Mouse (Mus musculus): ENCODE data around the gene Zbtb34. TPM values are rescaled to one million over a fixed set of nuclear protein-coding genes. Genes with fewer than 3 reads are reported as not detected.

Zbtb34 gene
- polyA plus RNA-seq (2012; rRNA removed): 9.9 and 11.0 TPM in 2 replicates

DNA sequence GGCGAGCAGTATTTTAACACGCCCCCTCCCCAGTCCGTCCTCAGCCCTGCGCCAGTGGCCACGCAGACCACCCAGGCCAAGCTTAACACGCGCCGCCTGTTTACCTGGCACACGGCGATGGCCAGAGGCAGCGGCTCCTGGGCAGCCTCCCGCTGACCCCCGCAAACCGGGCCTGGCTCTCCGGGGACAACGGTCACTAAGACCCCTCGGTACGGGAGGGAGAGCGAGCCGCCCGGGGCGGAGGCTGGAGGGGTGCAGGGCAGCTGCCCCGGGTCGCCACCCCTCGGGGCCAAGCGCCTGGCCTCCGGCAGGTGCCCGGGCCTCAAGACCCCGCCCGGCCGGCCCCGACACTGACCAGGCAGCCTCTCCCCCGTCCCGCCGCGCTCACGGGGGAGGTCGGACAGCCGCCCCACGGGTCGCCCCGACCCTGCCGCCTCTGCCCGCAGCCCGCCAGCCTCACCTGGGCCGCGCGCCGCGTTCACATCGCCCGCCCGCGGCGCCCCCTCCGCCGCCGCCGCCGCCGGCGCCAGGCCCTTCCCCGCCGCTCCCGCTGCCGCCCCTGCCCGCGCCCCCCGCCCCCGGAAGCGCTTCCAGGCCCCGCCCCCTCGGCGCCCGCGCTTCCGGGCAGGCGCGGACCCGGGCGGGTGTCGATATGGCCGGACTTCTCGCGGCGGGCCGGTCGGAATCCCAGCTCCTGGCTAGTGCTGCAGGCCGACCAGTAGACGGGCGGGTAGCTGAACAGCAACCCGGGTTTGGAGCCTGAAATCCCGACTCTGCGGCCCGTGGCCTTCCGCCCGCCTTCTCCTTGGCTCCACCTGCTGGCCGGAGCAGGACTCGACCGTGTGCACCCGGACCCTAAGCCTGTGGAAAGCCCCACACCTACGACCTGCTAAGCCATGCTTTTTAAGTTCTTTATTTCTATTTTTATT, at the start of gene Zbtb34:
Gene Zbtb34 (minus strand): TSS at position 554 of the 929 bp plus-strand sequence.
- WGBS: under 1% methylated on average over 71 of the region's 102 CpGs
- DNase-seq: peak; percentile 54 to 69
- Histone ChIP-seq H3K27ac (ENCODE audit: insufficient read depth, low read length) (peak within 1 kb of the TSS; percentile 33), H3K27me3 (ENCODE audit: control insufficient read depth, insufficient read depth, low read length) (no peaks in the 10 kb centered on the region), H3K4me1 (ENCODE audit: control insufficient read depth, insufficient read depth, low read length) (peaks cover 4% of the 10 kb centered on the region; the same call in 1 of the 2 replicates), H3K4me3 (replicated peaks; ENCODE audit: insufficient read depth, low read depth, low read length) (peak within 1 kb of the TSS; percentile 75)
- TF ChIP-seq POLR2A (IDR thresholded peaks at IDR 0.05; ENCODE audit: borderline replicate concordance, insufficient read depth, low read length) (peak; percentile 39; the same call in 1 of the 2 replicates), CTCF (IDR thresholded peaks at IDR 0.05; ENCODE audit: borderline replicate concordance, insufficient read depth, low read depth, low read length) (peak; percentile 73)

DNA sequence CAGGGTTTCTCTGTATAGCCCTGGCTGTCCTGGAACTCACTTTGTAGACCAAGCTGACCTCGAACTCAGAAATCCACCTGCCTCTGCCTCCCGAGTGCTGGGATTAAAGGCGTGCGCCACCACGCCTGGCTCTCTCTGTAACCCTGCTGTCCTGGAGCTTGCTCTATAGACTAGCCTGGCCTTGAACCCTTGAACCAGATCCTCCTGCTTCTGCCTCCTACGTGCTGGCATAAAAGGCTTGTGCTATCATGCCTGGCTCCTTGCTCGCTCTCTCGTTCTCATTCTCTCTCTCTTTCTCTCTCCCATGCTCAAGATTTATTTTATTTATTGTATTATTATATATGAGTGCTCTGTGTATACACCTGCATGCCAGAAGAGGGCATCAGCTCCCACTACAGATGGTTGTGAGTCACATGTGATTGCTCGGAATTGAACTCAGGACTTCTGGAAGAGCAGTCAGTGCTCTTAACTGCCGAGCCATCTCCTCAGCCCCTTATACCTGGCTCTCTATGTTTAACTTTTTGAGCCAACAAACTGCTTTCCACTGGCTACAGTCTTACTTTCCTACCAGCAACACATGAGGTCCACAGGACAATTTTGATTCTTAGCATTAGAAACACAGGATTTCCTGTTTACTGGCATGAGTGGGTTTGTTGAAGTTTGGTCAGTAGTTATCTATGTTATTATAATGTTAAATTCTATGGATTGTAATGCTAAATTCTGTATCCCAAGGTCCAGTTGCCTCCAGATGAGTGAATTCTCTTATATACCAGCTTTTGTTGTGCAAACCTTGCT, 47.0 kb upstream of the Zbtb34 start:
- H3K4me1 ChIP-seq (ENCODE audit: control insufficient read depth, insufficient read depth, low read length): no peaks in the 10 kb centered on the region
- DNase-seq: no peak
- 89% methylated on average over 10 of the region's 10 CpGs for WGBS
- no peaks in the 10 kb centered on the region for H3K27me3 ChIP-seq (ENCODE audit: control insufficient read depth, insufficient read depth, low read length)
- H3K27ac ChIP-seq (ENCODE audit: insufficient read depth, low read length): no peak overlapping the region
- no peak for TF ChIP-seq POLR2A (IDR thresholded peaks at IDR 0.05; ENCODE audit: borderline replicate concordance, insufficient read depth, low read length)
- no peak for TF ChIP-seq CTCF (IDR thresholded peaks at IDR 0.05; ENCODE audit: borderline replicate concordance, insufficient read depth, low read depth, low read length)
- no peak overlapping the region for H3K4me3 ChIP-seq (replicated peaks; ENCODE audit: insufficient read depth, low read depth, low read length)

DNA sequence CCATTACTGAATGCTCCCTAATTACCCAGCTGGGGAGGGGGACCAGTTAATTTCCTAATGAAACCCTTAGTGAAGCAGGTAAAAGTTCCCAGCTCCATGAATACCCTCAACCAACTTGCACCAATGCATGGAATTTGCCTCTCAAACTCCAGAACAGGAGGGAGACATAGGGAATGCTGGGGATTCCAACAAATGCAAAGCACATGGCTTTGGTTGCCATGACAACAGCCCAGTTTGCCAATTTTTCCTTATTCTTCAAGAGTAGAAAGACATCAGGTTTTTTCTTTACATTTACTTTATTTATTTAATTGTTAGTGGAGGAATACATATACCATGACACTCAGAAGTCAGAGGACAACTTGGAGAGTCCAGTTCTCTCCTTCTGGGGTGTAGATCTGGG, 44.8 kb upstream of the Zbtb34 start:
- Histone ChIP-seq H3K4me3 (replicated peaks; ENCODE audit: insufficient read depth, low read depth, low read length) (no peak overlapping the region), H3K27ac (ENCODE audit: insufficient read depth, low read length) (no peak overlapping the region), H3K27me3 (ENCODE audit: control insufficient read depth, insufficient read depth, low read length) (no peaks in the 10 kb centered on the region), H3K4me1 (ENCODE audit: control insufficient read depth, insufficient read depth, low read length) (no peaks in the 10 kb centered on the region)
- no peak for DNase-seq
- TF ChIP-seq POLR2A (IDR thresholded peaks at IDR 0.05; ENCODE audit: borderline replicate concordance, insufficient read depth, low read length) (no peak), CTCF (IDR thresholded peaks at IDR 0.05; ENCODE audit: borderline replicate concordance, insufficient read depth, low read depth, low read length) (no peak)

DNA sequence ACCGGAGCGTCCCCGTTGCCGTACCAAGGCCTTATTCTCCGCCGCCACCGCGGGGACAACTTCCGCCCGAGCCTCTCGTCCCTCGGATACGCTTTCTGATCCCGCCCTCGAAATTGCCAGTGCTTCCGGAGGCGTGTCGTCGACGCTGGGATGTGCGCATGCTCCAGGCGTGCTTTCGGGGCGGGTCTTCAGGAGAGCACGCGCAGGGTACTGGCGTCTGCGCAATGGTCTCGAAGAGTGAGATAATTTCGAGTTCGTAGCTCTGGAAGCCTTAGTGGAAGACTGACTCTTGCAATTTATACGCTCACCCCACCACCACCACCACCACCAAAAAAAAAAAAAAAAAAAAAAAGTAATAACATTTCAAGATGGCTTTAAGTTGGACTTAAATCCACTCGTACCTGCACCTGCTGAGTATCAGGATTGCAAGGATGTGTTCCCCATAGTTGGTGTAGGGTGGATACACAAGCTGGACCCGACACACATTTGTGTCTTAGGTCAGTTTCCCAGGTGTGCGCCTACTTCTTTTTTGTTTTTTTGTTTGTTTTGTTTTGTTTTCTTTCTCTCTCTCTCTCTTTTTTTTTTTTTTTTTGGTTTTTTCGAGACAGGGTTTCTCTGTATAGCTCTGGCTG, 37.5 kb upstream of the Zbtb34 start, which contains the start of gene Zbtb43:
Gene Zbtb43 (minus strand): TSS at position 94 of the 632 bp plus-strand sequence.
- WGBS: 5% methylated on average over 36 of the region's 36 CpGs
- Histone ChIP-seq H3K27me3 (ENCODE audit: control insufficient read depth, insufficient read depth, low read length) (no peaks in the 10 kb centered on the region), H3K4me1 (ENCODE audit: control insufficient read depth, insufficient read depth, low read length) (peaks cover 6% of the 10 kb centered on the region; the same call in 1 of the 2 replicates), H3K4me3 (replicated peaks; ENCODE audit: insufficient read depth, low read depth, low read length) (peak within 1 kb of the TSS; percentile 71), H3K27ac (ENCODE audit: insufficient read depth, low read length) (peak within 1 kb of the TSS; percentile 40; the same call in 1 of the 2 replicates)
- DNase-seq: peak; percentile 94 to 96
- TF ChIP-seq POLR2A (IDR thresholded peaks at IDR 0.05; ENCODE audit: borderline replicate concordance, insufficient read depth, low read length) (peak; percentile 81), CTCF (IDR thresholded peaks at IDR 0.05; ENCODE audit: borderline replicate concordance, insufficient read depth, low read depth, low read length) (no peak)

DNA sequence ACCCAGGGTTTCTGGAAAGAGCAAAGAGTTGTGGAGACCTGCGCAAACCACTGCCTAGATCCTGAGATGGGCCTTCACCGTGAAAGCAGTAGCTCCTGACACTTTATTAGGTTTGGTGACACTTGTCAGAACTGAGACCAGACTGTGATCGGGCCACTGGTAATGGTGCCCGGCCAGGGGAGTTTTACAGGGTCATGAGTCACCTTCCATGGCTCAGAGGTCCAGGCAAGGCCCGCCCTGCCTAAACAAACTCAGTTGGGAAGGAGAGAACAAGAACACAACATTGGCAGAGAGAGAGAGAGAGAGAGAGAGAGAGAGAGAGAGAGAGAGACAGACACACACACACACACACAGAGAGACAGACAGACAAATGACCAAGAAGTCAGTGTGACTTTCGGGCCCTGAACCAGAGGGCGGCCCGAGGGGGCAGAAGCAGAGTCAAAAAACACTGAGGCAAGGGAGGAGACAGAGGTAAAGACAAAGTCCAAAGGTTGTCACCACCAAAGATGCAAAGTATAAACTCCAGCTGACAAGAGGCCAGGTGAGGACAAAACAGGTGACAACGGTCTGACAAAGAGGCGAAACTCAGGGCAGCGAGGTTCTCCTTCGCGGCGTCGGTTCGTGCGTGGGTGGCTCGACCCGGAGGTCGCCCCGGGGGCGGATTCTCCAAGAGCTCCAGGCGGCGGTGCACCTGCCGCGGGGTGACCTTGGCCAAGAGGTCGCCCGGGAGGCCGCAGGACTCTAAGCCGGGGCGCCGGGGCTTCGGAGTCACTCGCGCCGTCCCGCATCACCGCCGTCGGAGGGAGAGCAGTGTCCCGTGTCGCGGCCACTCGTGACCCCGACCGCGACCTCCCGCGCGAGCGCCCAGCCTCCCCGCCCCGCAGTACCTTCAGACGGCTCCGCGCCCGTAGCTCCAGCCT, 36.7 kb upstream of the Zbtb34 start:
- TF ChIP-seq CTCF (IDR thresholded peaks at IDR 0.05; ENCODE audit: borderline replicate concordance, insufficient read depth, low read depth, low read length): no peak
- TF ChIP-seq POLR2A (IDR thresholded peaks at IDR 0.05; ENCODE audit: borderline replicate concordance, insufficient read depth, low read length): no peak
- Histone ChIP-seq H3K4me3 (replicated peaks; ENCODE audit: insufficient read depth, low read depth, low read length) (peak overlapping the region; percentile 71), H3K27me3 (ENCODE audit: control insufficient read depth, insufficient read depth, low read length) (no peaks in the 10 kb centered on the region), H3K27ac (ENCODE audit: insufficient read depth, low read length) (peak overlapping the region; percentile 40; the same call in 1 of the 2 replicates), H3K4me1 (ENCODE audit: control insufficient read depth, insufficient read depth, low read length) (peaks cover 6% of the 10 kb centered on the region; the same call in 1 of the 2 replicates)
- peak in 1 of 2 experiments; percentile 27 for DNase-seq
- 4% methylated on average over 57 of the region's 57 CpGs for WGBS

DNA sequence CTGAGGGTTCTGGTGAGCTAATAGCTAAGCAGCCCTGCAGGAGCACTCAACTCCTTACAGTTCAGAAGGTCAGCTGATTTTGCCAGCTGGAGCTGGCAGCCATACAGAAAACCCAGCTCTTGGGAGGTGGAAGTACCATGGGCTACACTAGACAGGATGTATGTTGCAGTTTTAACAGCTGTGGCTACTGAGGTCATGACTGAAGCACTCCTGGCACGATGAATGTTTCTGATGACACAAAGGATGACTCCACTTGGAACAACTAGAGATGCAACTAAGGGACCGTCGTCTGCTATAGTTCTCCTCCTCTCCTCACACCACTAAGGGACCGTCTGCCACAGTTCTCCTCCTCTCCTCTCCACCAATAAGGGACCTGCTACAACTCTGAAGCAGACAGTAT, 34.8 kb upstream of the Zbtb34 start:
- WGBS: 35% methylated on average over 4 of the region's 4 CpGs
- TF ChIP-seq POLR2A (IDR thresholded peaks at IDR 0.05; ENCODE audit: borderline replicate concordance, insufficient read depth, low read length) (no peak), CTCF (IDR thresholded peaks at IDR 0.05; ENCODE audit: borderline replicate concordance, insufficient read depth, low read depth, low read length) (no peak)
- no peaks in the 10 kb centered on the region for H3K27me3 ChIP-seq (ENCODE audit: control insufficient read depth, insufficient read depth, low read length)
- H3K27ac ChIP-seq (ENCODE audit: insufficient read depth, low read length): no peak overlapping the region
- DNase-seq: peak in 1 of 2 experiments; percentile 21
- H3K4me1 ChIP-seq (ENCODE audit: control insufficient read depth, insufficient read depth, low read length): peaks cover 6% of the 10 kb centered on the region; the same call in 1 of the 2 replicates
- H3K4me3 ChIP-seq (replicated peaks; ENCODE audit: insufficient read depth, low read depth, low read length): no peak overlapping the region
